Mouse (Mus musculus): Measurements from ENCODE around the gene Hist1h2bc.

DNA sequence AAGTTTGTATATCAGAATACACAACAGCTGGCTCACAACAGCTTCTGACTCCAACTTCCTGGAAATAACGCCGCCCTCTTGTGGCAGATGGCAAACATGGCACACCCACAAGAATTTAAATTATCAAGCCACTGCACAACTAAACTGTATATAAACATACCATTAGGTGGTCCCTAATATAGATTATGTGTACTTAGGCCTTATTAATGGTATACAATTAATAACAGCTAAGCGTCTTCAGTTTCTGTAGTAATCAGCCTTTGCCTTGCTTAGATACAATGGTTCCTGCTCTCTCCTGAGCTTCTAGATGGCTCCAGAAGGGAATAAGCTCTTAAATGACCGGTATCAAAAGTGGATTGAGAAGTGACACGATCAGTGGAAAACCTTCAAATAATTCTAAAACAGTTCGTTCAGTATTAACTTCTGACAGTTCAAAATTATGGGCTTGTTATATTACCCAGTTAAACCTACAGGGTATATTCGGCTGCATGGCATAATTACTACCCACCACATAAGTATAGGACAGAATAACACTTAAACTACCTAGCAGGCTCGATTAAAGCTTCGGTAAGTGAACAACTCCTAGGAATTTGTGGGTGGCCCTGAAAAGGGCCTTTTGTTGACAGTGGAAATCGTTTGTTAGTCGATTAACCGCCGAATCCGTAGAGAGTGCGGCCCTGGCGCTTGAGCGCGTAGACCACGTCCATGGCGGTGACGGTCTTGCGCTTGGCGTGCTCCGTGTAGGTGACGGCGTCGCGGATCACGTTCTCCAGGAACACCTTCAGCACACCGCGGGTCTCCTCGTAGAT, 13.7 kb downstream of the Hist1h2bc start:
- TF ChIP-seq POLR2A (IDR thresholded peaks at IDR 0.05; ENCODE audit: insufficient read length, low read depth) (peak; percentile 45), MYOG (IDR thresholded peaks at IDR 0.05; ENCODE audit: control insufficient read depth in 1 of 3, insufficient read depth in 1 of 3, insufficient read length in 2 of 3, low read depth in 2 of 3) (no peak), REST (IDR thresholded peaks at IDR 0.05; ENCODE audit: insufficient read depth, insufficient read length) (no peak)

Measured in myocyte (in vitro differentiated cells).